ENCODE assay signal across 29 mouse cellular contexts in the genomic region with DNA sequence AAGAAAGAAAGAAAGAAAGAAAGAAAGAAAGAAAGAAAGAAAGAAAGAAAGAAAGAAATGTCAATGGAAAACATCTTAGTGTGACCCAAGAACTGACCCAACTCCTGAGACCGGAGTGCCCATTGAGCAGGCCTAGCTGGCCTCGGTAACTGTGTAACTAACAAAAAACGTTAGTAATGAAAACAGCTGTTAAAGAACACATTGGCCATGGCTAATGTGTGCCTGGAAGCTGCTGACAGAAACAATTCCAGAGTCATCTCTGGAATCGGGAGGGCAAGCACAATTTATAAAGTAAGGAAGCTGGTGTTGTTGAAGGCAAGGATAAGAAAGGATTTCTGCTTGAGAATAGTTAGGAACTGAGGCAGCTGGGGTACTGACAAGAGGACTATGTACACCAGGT. TPM values are rescaled to one million over a fixed set of nuclear protein-coding genes. Genes with fewer than 3 reads are reported as not detected.
DNase-seq lines count a peak whose midpoint lies in the region; ATAC-seq and TF ChIP-seq lines count a peak whose summit lies in the region.
"Had no signal": no experiment of that assay in that cellular context is flagged by ENCODE, and none has a peak within 500 bp of the region (broad histone marks: within the 10 kb centered on the region; RNA-seq: fewer than 3 reads in every experiment).

No protein-coding gene starts in this region.

- ATAC-seq in activated CD4-positive, CD25-positive, alpha-beta regulatory T cell, adult 4 months, result no peak
- ATAC-seq: CD4-positive, CD25-positive, alpha-beta regulatory T cell, adult 4 months; forebrain, embryonic 16.5 days; hindbrain, embryonic 16.5 days had no signal

- no peaks in the 10 kb centered on the region for H3K4me1 ChIP-seq in heart, embryonic 10.5 days
- peaks cover 15% of the 10 kb centered on the region; the same call in 1 of the 2 replicates for H3K4me1 ChIP-seq in kidney, adult 2 months (ENCODE audit: control insufficient read depth, insufficient read depth, low read length)
- H3K4me1 ChIP-seq: heart, embryonic 13.5 days; limb, embryonic 10.5 days; limb, embryonic 15.5 days; liver, embryonic 13.5 days had no signal

- intact Hi-C loops in heart, postnatal 36 days (cut with DNase I), result no loop called here

- peak; percentile 61 for DNase-seq in heart, embryonic 10.5 days (ENCODE audit: low spot score)
- no peak for DNase-seq in heart, postnatal 36 days
- peak; percentile 88 for DNase-seq in kidney, adult 2 months
- peak; percentile 88 for DNase-seq in kidney, adult 9 months
- DNase-seq in kidney, postnatal 25 days, result peak; percentile 52 to 79
- DNase-seq in spleen, postnatal 36 days (ENCODE audit: low spot score in 2 of 2), result no peak
- DNase-seq: adrenal gland, postnatal 25 days; cerebellum, adult 11-12 months; cerebellum, adult 9-11 months; gastrocnemius, postnatal 10 days; heart, postnatal 10 days; layer of hippocampus, adult 9-11 months; liver, embryonic 13.5 days; lung, adult 18-20 months; lung, postnatal 10 days; midbrain, embryonic 14.5 days; retina, postnatal 1 day; right cerebral cortex, postnatal 14 days; thymus, adult 2 months; thymus, postnatal 36 days had no signal

- TF ChIP-seq CTCF in kidney, adult 2 months (conservative IDR thresholded peaks at IDR 0.05; ENCODE audit: insufficient read depth, insufficient read length, low read depth, low read length), result no peak

- H3K27ac ChIP-seq in heart, embryonic 10.5 days, result no peak overlapping the region
- peak overlapping the region; percentile 99 for H3K27ac ChIP-seq in kidney, adult 2 months (ENCODE audit: insufficient read depth, low read depth, low read length)
- H3K27ac ChIP-seq: heart, embryonic 13.5 days; limb, embryonic 10.5 days; limb, embryonic 15.5 days; liver, embryonic 13.5 days had no signal

- no peak overlapping the region for H3K4me3 ChIP-seq in heart, embryonic 10.5 days
- H3K4me3 ChIP-seq in kidney, adult 2 months (ENCODE audit: insufficient read depth, low read depth, low read length), result no peak overlapping the region
- H3K4me3 ChIP-seq: erythroblast, embryonic 14.5 days; heart, embryonic 13.5 days; limb, embryonic 10.5 days; limb, embryonic 15.5 days; liver, embryonic 13.5 days had no signal

- no peaks in the 10 kb centered on the region for H3K27me3 ChIP-seq in heart, embryonic 10.5 days (ENCODE audit: insufficient read depth, poor library complexity, severe bottlenecking)
- H3K27me3 ChIP-seq in kidney, adult 2 months (replicated peaks; ENCODE audit: control insufficient read depth, insufficient read depth, low read length), result no peaks in the 10 kb centered on the region
- H3K27me3 ChIP-seq: heart, embryonic 13.5 days; limb, embryonic 15.5 days; liver, embryonic 13.5 days had no signal

- no peak for TF ChIP-seq POLR2A in kidney, adult 2 months (IDR thresholded peaks at IDR 0.05; ENCODE audit: low read depth, low read length)

- no peaks in the 10 kb centered on the region for H3K36me3 ChIP-seq in heart, embryonic 10.5 days
- H3K36me3 ChIP-seq in kidney, adult 2 months (ENCODE audit: control insufficient read depth, insufficient read depth, low read length), result no peaks in the 10 kb centered on the region
- H3K36me3 ChIP-seq: heart, embryonic 13.5 days; limb, embryonic 10.5 days; limb, embryonic 15.5 days; liver, embryonic 13.5 days had no signal

- 70% methylated on average over 4 of the region's 4 CpGs for WGBS in heart, embryonic 10.5 days
- WGBS in kidney, adult 2 months, result 19% methylated on average over 4 of the region's 4 CpGs

- H3K9me3 ChIP-seq in heart, embryonic 10.5 days, result no peaks in the 10 kb centered on the region
- H3K9me3 ChIP-seq: limb, embryonic 10.5 days; limb, embryonic 15.5 days; liver, embryonic 13.5 days had no signal

RNA-seq across cellular contexts. Expression of gene Zfp697, which starts 14.0 kb away (rescaled TPM):
- 7.3 and 10.0 TPM in 2 replicates for polyA plus RNA-seq in heart, embryonic 10.5 days (2016; fragmentation: Nextera tagmentation; extraction: Ambion mirVana)
- 1 to 10 TPM; 5.9 to 6.9 TPM for total RNA-seq in heart, postnatal 36 days (2021)
- 14.7 and 16.2 TPM in 2 replicates for polyA plus RNA-seq in kidney, adult 2 months (2012; rRNA removed)
- under 1 TPM in 1 of 2 experiments, not detected in 1; 0.11 TPM for polyA plus RNA-seq in activated CD4-positive, CD25-positive, alpha-beta regulatory T cell, adult 4 months (2017; shearing (Covaris generic))
- total RNA-seq: monocyte, adult 5-6 weeks had no signal
- polyA plus RNA-seq: CD4-positive, CD25-positive, alpha-beta regulatory T cell, adult 4 months; erythroblast, embryonic 14.5 days had no signal

RNA-seq across cellular contexts. Expression of gene Phgdh, which starts 28.5 kb away (rescaled TPM):
- polyA plus RNA-seq in heart, embryonic 10.5 days (2016; fragmentation: Nextera tagmentation; extraction: Ambion mirVana), result 157 and 310 TPM in 2 replicates
- total RNA-seq in heart, postnatal 36 days (2021), result 1 to 10 TPM; 1.9 to 2.1 TPM
- 47.1 and 54.5 TPM in 2 replicates for polyA plus RNA-seq in kidney, adult 2 months (2012; rRNA removed)
- 100 to 1,000 TPM; 107 to 156 TPM for polyA plus RNA-seq in activated CD4-positive, CD25-positive, alpha-beta regulatory T cell, adult 4 months (2017; shearing (Covaris generic))

Comparison
In these comparisons a context has a peak if more than half of its experiments do, and no peak if none do; other contexts are left out.
1. DNase-seq: peak in heart, embryonic 10.5 days (single experiment), kidney, adult 2 months (single experiment), kidney, adult 9 months (single experiment) and kidney, postnatal 25 days (2 of 2); none in heart, postnatal 36 days (0 of 2) and spleen, postnatal 36 days (0 of 2).